Mouse (Mus musculus) brain, adult 2 months (tissue): ENCODE measurements around the gene Lipc.

Experiments
- DNase-seq: peaks from one replicate; pipeline ENCODE4 v3.0.0; 2011; ENCODE audit warnings: low read depth, low spot score

Gene Lipc

DNA sequence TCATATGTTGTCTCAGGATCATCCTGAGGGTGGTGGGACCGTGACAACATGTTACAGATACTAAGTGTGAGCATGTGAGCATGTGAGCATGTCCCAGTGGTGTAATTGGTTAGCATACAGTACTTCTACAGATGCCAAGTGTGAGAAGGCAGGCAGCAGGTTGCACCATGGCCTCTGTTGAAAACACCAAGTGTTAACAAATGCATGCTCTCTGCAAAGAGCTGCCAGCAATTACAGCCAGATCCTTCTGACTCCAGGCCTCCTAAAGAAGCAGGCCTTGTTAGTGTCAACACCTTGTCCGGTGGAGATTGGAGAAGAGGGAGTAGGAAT is 36.7 kb downstream of the Lipc start:
- no peak for DNase-seq

DNA sequence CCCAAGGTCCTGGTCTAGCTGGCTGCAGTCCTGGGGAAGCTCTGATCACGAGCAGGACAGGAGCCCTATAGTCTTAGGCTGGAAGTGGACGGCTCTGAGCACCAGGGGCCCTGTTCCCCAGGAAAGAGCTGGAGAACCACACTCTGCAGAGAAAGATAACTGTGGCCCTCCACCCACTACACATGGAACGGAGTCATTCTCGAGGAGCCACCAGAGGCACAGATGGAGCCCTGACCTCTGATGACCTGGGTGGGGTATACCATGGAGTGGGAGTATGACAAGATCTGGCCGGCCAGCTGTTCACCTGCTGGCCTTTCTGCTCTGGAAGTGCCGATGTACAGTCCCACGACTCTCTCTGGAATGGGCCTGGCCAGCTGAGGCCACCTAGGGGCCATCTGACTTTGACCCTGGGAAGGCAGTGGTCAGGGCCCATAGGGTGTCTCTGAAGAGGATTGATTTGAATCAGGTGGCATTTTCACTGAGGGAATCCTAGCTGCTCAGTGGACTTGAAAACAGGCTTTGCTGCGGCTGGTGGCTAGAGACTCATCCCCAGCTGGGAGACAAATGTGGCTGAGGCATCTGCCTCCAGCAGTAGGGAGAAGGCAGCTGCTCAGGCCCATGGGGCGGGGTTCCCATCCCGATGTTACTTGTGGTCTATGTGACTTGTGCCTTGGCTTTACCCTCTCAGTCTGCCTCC is 37.2 kb downstream of the Lipc start:
- no peak for DNase-seq

DNA sequence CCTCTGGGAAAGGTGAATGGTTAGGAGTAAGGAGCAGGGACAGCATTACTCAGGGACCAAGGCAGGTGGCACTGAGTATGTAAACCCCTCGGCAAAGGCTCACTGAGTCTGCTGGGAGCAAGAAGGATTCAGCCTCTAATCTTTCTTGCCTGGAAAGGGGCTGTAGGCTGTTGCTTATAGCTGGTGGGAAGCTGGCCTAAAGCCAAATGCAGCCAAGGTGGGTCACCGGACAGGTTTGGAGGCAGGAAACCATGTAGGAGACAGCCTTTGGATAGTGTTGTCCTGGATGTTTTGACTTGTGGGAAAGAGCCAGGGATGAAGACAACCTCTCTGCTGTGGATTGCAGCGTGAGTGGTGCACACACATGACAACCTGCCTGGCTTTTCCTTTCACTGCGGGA is 40.9 kb downstream of the Lipc start:
- DNase-seq = no peak

DNA sequence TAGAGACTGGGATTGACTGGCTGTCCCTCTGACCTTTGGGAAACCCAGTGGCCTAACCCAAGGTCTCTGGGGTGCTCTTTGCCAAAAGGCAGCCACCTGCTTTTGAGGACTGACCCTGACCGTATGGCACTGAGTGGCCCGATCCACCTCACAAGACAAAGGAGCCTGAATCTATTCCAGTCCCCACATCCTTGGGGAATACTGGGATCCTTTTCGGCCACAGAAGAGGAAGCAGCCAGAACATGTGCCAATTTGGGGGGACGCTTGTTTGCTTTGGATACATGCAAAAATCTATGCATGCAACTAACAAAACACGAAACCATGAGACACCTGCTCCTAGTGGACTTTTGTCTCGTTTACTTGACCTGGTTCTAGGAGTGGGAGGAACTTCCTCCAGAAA is 41.7 kb downstream of the Lipc start:
- no peak for DNase-seq

DNA sequence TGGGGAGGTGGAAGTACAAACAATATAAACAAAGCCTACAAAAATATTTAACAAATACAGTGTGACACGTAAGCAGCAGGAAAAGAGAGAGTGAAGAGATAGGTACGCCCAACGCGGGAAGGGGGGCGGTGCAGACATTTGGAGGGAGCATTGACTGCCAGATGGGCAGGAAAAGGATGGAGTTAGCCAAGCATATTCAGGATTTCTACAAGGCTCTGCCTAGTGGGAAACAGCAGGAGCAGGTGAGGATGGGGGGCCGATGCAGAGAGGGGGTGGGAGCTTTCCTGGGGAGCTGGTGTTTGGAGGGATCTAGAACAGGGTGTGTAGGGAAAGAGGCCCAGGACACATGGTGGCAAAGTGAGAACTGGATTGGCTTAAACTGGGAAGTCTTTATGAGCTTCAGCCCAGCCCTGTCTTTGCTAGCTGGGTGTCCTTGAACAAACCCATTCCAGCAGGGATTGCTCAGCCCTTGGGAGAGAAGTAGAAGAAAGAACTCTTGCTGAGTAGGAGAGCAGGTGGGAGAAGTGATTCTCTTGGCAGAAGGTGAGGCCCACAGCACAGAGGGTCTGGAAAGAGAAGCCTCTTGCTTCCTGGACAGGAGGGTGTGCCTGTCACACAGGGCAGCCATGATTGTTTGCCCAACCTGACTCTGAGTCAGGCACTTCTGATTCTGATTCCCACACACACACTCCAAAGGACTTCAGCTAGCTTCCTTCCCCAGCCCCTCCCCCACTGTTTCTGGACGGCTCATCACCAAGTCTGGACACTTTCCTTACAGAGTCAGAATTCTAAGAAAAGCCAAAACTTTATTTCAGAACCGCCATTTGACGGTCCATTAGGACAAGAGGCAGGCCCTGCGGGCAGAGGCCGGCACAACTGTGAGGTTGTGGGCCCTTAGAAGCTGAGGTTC is 49.0 kb downstream of the Lipc start:
- DNase-seq = peak; percentile 74

DNA sequence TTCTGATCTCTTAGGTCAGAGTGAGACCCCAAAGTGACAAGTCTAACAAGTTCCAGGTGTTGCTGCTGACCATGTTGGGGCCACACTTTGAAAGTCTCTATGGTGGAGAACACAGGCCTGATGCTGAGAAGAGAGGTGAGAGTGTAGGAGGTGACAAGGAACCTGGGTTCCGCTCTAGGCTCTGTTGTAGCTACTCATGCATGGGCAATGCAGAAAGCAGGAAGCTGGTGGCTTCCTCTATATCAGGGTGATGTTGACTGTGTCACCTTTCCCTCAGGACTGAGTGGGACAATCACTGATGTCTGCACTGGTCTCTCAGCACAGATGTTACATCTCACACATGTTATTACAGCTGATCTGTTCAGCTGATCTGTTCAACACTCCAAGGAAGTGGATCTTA is 57.8 kb downstream of the Lipc start:
- DNase-seq = no peak

DNA sequence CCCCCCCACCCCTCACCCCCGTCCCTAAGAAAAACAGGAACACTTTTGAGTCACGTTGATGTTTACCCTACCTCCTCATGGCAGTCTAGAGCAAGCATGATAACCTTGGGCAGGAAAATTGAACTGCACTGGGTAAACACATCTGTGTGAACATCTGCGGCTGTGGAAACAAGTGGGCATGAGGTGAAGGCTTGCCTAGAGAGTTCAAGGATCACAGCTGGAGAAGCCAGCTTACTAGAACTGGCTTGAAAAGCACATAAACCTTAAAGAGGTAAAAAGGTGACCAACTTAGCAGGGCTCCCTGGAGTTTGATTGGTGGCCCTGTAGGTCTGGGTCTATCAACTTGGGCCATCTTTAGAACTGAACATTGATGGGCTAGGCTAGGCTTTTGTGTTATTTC is 58.5 kb downstream of the Lipc start:
- no peak for DNase-seq

DNA sequence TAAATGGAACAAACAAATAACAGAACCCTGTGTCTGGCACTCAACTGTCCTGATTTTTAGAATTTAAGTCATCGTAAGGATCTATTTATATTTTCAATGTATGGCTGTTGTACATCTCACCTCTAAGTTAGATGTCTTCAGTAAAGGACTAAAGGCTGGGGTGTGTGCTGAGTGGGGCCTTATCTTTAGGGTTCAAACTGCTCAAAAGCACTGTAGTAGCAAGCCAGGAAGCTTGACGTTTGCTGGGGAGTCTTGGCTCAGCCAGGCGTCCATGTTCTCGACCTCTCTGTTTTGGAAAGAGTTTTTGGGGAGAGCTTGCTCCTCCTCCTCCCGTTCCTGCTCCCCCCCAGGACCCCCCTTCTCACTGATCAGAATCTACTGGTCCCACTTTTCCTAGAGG is 59.4 kb downstream of the Lipc start:
- DNase-seq = no peak

DNA sequence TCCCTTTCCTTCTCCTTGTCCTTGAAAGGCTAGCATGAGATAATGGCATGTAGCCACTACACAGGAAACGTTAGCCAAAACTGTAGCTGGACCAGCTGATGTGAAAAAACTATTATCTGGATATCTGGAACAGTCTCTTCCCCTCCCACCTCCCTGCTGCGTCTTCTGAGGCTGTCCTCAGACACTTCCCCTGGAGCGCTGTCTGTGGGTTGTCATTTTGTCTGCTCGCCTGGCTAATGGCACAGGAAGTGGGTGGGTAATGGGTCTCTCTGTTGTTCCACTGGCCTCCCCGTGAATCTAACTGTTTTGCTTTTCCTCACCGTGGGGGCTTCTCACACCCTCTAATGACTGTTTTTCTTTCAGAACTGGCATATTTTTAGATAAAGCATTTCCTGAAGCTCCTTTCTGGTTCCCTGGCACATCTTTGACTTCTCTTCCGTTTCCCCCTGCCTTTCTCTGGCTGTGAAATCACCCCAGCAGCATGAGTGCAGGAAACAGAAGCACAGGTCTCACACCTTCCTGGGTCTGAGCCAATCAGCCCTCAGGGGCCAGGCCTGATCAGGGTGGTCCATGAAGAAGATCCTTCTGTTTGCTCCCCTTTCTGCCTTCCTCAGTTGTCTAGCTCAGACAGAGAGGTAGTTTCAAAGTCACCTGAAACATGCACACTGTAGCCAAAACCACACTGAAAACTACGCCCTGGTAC is 60.4 kb downstream of the Lipc start:
- peak; percentile 62 for DNase-seq

DNA sequence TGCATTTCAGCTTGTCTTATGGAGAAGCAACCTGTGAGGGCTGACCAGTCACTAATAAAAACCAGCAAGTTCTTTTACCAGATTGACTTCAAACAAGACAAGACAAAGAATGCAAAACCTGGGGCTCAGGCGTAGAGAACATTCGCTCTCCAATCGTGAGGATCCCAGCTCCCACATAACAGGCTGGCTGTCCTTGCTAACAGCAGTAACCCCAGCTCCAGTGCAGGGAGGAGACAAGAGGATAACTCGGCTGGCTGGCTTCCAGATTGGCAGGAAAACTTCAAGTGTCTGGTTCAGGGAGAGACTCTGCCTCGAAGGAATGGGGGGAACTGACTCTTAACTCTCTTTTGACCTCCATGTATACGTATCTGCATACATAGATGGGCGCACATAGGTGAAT is 61.3 kb downstream of the Lipc start:
- DNase-seq = no peak

DNA sequence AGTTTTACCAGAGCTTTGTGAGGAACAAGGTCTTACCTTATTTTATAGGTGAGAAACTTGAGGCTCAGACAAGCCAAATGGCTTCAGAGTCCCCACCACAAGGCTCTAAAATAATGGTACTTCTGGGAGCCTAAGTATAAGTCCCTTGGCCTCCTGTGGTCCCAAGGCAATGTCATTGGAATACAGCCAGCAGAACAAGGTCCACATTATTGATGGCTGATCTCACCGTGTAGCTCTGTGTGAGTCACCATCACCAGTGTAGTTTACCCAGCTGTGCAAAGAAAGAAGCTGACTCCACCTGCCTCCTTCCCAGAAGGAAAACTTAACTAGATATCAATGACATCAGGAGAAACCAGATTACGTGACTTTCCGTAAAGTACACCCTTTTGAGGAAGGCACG is 63.1 kb downstream of the Lipc start:
- no peak for DNase-seq

DNA sequence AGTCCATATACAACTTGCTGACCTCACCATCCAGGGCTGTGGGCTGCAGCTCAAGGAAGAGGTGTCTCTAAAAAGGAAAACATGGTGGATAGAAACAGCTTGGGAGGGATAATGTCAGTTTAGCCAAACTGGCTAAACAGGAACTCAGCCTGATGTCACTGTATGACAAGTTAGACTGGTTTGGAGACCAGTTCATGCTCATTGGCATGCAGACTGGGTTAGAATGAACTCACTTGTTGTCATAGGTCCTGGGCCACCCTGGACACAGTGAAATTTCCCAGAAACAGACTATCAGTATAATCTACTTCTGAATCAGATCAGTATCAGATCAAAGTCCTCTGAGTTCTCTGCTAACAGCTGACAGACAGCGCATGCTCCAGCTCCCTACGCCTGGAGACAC is 63.5 kb downstream of the Lipc start:
- DNase-seq = no peak

DNA sequence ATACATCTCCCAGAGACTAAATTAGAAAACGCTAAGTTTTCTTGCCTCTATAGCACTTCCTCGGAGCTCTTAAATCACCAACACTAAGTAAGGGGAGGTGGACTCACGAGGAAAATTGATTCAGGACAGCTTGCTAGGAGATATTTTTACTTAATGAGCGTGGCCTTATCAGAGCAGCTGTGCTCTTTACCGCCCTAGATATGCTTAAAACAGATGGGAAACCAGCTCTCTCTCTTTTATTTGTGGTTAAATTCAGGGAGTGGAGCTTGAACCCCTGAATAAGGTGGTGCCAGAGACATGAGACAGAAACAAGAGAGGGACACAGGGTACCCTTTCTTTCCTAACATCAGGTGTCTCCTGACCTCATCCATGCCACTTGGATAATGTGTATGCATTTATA is 70.0 kb downstream of the Lipc start:
- DNase-seq = peak; percentile 16

DNA sequence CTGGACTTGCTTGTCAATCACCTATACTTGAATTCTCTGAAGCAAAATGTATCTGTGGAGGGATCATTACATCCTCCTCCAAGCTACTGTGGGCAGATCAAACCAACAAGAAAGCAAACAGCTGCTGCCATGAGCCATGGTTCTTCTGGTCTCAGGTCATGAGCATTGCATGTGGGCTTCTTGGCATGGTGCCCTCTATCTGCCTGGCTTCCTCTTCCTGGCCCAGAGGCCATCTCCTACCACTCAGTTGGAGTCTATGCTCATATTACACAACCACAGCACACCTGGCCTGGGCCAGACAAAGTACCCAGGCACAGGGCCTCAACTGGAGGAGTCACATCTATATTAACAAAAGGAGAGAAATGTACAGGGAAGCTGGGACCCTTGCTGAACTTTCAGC is 73.2 kb downstream of the Lipc start:
- peak; percentile 53 for DNase-seq

DNA sequence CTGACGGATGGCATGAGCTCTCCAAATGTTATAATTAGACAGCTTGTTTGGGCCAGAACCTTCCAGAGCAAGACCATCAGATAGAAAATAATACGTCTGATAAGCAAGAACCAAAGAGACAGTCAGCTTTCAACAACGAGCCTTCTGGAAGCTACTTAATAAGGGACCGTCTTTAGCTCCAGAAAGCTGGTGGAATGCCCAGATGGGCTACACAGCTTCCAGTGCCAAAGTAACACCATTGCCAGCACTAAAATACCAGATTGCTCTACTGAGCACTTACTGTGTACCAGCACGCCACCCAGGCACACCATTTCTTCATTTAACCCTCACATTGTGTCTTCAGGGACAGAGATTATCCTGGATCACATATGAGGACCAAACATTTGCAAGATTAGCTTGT is 73.9 kb downstream of the Lipc start:
- peak; percentile 93 for DNase-seq

DNA sequence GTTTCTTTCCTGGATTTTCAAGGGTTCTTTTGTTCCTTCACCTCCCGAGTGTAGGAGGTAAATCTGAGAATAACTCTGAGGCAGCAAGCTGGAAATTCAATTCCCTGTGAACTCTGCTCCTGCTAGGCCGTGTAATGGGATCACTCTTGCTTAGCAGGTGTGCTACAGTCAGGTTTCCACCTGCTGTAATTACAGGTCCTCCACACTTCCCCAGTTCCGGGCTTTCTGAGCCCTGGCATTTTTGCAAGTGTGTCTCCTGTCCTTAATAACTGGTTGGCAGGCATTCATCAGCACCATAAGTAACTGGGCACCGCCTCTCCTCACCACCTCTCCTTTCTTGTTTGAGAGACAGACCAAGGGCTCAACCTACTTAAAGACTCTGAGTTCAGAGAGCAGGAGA is 76.5 kb downstream of the Lipc start:
- peak; percentile 86 for DNase-seq

DNA sequence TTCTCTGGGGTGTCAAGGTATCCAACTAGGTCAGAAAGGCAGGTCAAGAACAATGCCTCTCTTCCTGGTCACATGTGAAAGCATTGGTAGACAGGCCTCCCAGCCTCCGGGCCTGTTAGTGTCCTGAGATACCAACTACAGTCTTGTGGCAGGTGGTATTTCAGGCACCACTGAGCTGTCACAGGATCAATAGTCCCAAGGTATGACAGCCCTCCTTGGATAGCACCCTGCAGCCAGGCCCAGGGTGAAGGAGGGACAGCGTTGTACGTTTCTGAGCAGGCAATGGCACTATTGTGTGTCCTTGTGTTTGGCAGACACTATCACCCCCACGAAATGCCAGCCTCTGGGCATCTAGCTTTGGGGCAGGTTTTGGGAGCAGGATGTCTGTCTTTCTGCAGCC is 77.0 kb downstream of the Lipc start:
- no peak for DNase-seq

DNA sequence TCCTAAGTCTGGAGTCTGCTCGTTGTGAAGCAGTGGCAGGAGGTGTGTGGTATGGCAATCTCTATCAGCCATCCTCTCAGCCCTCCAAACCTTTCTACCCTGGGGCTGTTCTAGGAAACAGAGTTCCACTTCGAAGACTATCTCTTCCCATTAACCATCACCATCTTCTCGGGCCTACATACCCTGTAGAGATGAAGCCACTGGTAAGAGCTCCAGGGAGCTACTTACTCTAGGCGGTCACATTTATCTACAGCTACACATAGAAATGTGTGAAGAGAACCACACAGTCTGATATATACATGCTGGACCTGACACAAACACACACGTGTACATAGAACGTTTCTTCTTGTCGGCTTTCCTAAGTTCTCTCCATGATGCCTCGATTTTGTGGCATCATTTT is 79.4 kb downstream of the Lipc start:
- no peak for DNase-seq

DNA sequence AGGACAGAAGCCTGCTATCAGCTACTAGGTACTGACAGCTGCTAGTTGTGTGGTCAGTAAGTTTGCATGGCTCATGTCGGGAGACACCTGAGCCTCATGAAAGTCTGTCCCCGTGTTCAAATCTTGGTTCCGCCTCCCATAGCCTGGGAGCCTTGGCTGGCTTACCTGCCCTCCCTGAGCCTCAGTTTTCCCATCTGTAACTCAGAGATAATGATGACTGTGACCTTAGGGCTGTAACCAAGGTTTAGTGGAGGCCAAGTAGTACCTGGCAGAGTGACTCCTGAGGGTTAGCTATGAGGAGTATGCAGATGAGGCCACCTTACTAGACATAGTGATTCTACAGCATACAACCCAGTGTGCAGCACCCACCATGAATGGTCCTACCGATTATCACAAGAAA is 81.7 kb downstream of the Lipc start:
- no peak for DNase-seq

DNA sequence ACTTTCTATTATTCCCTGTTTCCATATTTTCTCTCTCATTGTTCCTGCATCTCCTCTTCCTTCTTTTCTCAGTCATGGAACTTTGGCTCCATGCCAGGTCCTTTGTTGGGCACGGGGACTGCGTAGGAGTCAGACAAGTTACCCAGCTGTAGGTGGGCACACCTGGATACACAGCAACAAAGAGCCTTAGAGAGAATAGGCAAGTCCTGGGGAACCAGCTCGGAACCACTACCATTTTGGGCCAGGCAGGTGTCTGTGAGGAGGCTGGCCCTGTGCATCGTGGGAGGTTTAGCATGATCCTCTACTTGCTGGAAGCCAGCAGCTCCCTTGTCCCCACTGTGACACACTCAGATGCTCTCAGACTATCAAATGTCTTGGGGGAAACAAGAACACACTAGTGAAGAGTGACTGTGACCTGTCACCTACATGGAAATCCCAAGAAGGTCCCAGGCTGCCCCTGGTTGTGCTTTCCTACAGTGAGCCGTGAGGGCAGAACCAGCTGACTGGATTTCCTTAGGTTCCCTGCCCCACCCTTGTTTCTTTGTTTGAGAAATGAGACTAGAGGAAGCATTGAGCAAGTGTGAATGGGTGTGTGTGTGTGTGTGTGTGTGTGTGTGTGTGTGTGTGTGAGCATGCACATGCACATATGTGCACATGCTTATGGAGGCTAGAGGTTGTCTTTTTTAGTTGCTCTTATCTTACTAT is 82.7 kb downstream of the Lipc start:
- peak; percentile 22 for DNase-seq

DNA sequence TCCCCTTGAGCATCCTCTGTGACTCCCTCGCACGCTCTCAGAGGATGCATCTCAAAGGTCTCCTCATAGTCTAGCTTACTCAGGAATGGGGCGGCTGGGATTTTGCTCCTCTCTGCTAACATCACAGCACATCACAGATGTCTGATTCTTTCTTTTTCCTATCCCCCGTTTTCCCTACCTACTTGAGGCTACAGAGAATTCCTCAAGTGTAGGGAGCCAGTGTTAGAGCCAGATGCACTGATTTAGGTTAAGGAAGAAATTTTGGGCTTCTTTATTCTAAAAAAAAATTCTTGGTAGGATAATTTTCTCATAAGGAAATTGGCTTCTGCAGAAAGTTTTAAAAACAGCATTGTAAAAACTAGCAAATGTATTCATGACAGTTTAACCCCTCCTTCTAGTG is 84.6 kb downstream of the Lipc start:
- DNase-seq = peak; percentile 52

DNA sequence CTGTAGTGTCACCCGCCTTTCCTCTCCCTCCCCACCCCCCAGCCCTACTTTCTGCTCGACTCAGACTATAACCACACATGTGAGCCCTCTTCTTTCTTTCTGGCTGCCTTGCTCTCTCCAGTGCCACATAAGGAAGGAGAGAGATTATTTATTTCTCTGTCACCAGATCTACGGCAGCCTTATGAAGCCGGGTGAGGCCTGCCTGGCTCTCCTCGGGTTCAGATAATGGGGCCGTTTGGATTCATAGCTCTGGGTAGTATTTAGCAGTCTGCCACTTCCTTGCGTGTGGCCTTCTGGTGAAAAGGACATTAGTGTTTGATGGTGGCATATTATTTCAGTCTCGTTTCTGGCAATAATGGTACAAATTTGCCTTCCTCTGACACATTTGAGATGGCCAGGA is 88.0 kb downstream of the Lipc start:
- no peak for DNase-seq
